In the genomic region with DNA sequence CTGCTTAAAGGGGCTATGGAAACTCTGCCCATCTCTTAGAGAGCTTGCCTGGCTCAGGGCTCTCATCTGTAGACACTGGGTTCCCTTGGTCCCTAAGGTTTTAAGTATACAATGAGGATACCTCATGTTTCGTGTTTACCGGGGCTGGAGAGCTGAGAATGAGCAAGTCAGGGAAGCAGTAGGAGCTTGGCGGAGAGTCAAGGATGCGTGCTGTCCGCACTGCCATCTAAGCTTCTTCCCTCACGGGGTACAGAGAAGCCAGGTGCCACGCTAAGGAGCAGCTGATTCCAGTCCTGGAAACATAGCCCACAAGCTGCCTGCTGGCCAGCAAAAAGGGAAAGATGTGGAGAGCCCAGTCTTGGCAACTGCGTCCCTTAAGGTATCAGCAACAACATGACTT, we compare ENCODE assay signal across 21 mouse cellular contexts. TPM values are rescaled to one million over a fixed set of nuclear protein-coding genes. Genes with fewer than 3 reads are reported as not detected.
"Had no signal": no experiment of that assay in that cellular context is flagged by ENCODE, and none has a peak within 500 bp of the region (broad histone marks: within the 10 kb centered on the region; RNA-seq: fewer than 3 reads in every experiment).

No protein-coding gene starts in this region.

- H3K27me3 ChIP-seq: midbrain, embryonic 15.5 days; neural tube, embryonic 12.5 days had no signal

- H3K36me3 ChIP-seq: liver, embryonic 13.5 days; midbrain, embryonic 12.5 days; midbrain, embryonic 15.5 days; neural tube, embryonic 12.5 days; neural tube, embryonic 15.5 days had no signal

- H3K4me2 ChIP-seq: liver, embryonic 13.5 days; midbrain, embryonic 12.5 days; midbrain, embryonic 15.5 days; neural tube, embryonic 15.5 days had no signal

- ATAC-seq: midbrain, embryonic 15.5 days had no signal

- H3K9ac ChIP-seq: liver, embryonic 13.5 days; midbrain, embryonic 12.5 days; midbrain, embryonic 15.5 days; neural tube, embryonic 12.5 days; neural tube, embryonic 15.5 days had no signal

- H3K9me3 ChIP-seq: liver, embryonic 13.5 days; midbrain, embryonic 12.5 days; midbrain, embryonic 15.5 days; neural tube, embryonic 12.5 days; neural tube, embryonic 15.5 days had no signal

- DNase-seq: kidney, adult 9 months; kidney, postnatal 10 days; liver, embryonic 13.5 days; lung, adult 2 months; lung, postnatal 14 days; lung, postnatal 4 days; right cerebral cortex, adult 18-20 months; right cerebral cortex, postnatal 14 days; right cerebral cortex, postnatal 4 days; thymus, adult 2 months; thymus, postnatal 14 days; thymus, postnatal 4 days had no signal

- H3K4me3 ChIP-seq: liver, embryonic 13.5 days; midbrain, embryonic 12.5 days; midbrain, embryonic 15.5 days; neural tube, embryonic 12.5 days; neural tube, embryonic 15.5 days had no signal

- H3K27ac ChIP-seq: liver, embryonic 13.5 days; midbrain, embryonic 12.5 days; midbrain, embryonic 15.5 days; stomach, postnatal 0 days had no signal

- H3K4me1 ChIP-seq: liver, embryonic 13.5 days had no signal

RNA-seq across cellular contexts. Expression of gene Ttc34, which starts 55.0 kb away (rescaled TPM):
- total RNA-seq: liver, adult 2 months; megakaryocyte progenitor cell, adult 5-6 weeks; megakaryocyte-erythroid progenitor cell, adult 5-6 weeks had no signal
- polyA plus RNA-seq: liver, embryonic 16.5 days had no signal
